11 mouse cellular contexts compared by ENCODE assay signal in the genomic region with DNA sequence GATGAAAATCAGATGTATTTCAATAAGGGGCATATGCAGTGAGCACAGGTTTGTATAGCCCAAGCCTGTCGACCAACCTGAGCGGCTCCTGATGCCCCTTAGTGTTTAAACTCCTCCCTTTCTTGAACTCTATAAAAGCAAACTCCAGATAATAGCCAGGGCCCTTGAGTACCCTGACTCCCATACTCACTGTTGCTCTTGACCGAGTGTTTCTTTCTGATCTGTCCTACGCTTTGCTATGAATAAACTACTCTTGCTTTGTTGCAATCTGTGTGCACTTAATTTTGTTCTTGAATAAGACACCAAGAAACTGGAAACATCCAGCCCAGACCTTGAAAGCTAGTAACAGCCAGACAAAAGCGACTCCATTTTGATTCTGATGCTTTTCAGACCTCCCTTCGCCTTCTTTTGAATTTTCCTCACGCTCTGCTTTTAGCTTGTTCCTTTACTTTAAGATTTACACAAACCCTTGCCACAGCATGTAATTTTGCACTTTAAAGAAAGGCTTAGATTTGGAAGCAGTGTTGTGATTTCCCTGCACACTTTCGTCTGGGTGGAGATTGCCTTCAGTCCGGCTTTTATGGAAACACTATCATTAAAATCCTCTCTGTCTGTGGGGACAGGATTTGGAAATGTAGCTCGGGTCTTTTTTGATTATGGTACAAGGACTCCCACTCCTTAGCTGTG.
"Had no signal": no experiment of that assay in that cellular context is flagged by ENCODE, and none has a peak within 500 bp of the region (broad histone marks: within the 10 kb centered on the region; RNA-seq: fewer than 3 reads in every experiment).

No protein-coding gene starts in this region.

- H3K27me3 ChIP-seq: liver, embryonic 15.5 days; neural tube, embryonic 13.5 days had no signal

- H3K27ac ChIP-seq: limb, embryonic 10.5 days; liver, embryonic 15.5 days; neural tube, embryonic 13.5 days had no signal

- H3K9ac ChIP-seq: liver, embryonic 15.5 days; neural tube, embryonic 13.5 days had no signal

- H3K9me3 ChIP-seq: limb, embryonic 10.5 days; liver, embryonic 15.5 days; neural tube, embryonic 13.5 days had no signal

- DNase-seq: kidney, postnatal 10 days; lung, adult 2 months; midbrain, embryonic 14.5 days; right cerebral cortex, adult 18-20 months; right cerebral cortex, postnatal 25 days; thymus, postnatal 36 days had no signal

- H3K36me3 ChIP-seq: limb, embryonic 10.5 days; liver, embryonic 15.5 days; neural tube, embryonic 13.5 days had no signal

- H3K4me3 ChIP-seq: limb, embryonic 10.5 days; liver, embryonic 15.5 days; neural tube, embryonic 13.5 days had no signal

- H3K4me2 ChIP-seq: liver, embryonic 11.5 days; liver, embryonic 15.5 days; neural tube, embryonic 13.5 days had no signal

- H3K4me1 ChIP-seq: limb, embryonic 10.5 days; liver, embryonic 15.5 days; neural tube, embryonic 13.5 days had no signal

- ATAC-seq: lung, postnatal 0 days had no signal
